Mouse (Mus musculus) embryonic facial prominence, embryonic 14.5 days (tissue): ENCODE measurements around the gene Axin2. TPM values are rescaled to one million over a fixed set of nuclear protein-coding genes. Genes with fewer than 3 reads are reported as not detected.
A peak's percentile ranks its signal among the peaks of the same experiment; 100 is the strongest.

ENCODE experiments used
- ATAC-seq: fragments of 200-750 bp; cut with Nextera tagmentation; 2 replicates; pipeline ENCODE4 v1.8.0; 2017; ENCODE audit warnings: low read depth, moderate number of reproducible peaks, moderate TSS enrichment
- DNase-seq: peaks from one replicate; pipeline ENCODE4 v3.0.0-alpha.2; 2015; ENCODE audit warnings: low spot score
- H3K27ac ChIP-seq: fragments of 300-500 bp; sonication (generic); replicated peaks from 2 replicates; pipeline ENCODE4 v1.5.1; 2014; ENCODE audit warnings: low read depth, mild to moderate bottlenecking, low read length, moderate library complexity
- H3K27me3 ChIP-seq: fragments of 300-500 bp; sonication (generic); replicated peaks from 2 replicates; pipeline ENCODE4 v1.6.1; 2014; ENCODE audit warnings: low read length; ENCODE audit not compliant: control insufficient read depth, insufficient read depth
- H3K36me3 ChIP-seq: fragments of 300-500 bp; sonication (generic); 2 replicates; pipeline ENCODE4 v1.6.1; 2014; ENCODE audit warnings: low read length, mixed read lengths; ENCODE audit not compliant: control insufficient read depth, insufficient read depth
- H3K4me1 ChIP-seq: fragments of 300-500 bp; sonication (generic); 2 replicates; pipeline ENCODE4 v1.6.1; 2014; ENCODE audit warnings: antibody characterized with exemption, low read length; ENCODE audit not compliant: control insufficient read depth, insufficient read depth
- H3K4me2 ChIP-seq: fragments of 300-500 bp; sonication (generic); 2 replicates; pipeline ENCODE4 v1.6.1; 2014; ENCODE audit warnings: low read depth, mild to moderate bottlenecking, low read length, moderate library complexity, mixed read lengths
- H3K4me3 ChIP-seq: fragments of 300-500 bp; sonication (generic); 2 replicates; pipeline ENCODE4 v1.5.1; 2014; ENCODE audit warnings: low read depth, mild to moderate bottlenecking, low read length
- H3K9ac ChIP-seq: fragments of 300-500 bp; sonication (generic); 2 replicates; pipeline ENCODE4 v1.6.1; 2014; ENCODE audit warnings: low read depth, mild to moderate bottlenecking, low read length, moderate library complexity, mixed read lengths
- H3K9me3 ChIP-seq: fragments of 300-500 bp; sonication (generic); 2 replicates; pipeline ENCODE4 v1.6.1; 2016; ENCODE audit warnings: low read length; ENCODE audit not compliant: control insufficient read depth
- WGBS: fragments of 180-500 bp; shearing (Covaris S2); extraction: QIAGEN DNeasy Blood & Tissue Kit; methylation state at CpG from one replicate; pipeline ENCODE4 v1.1.7; 2014; 5-methylcytosine and 5-hydroxymethylcytosine counted together
- polyA plus RNA-seq: library from polyadenylated mRNA; unstranded; fragments of >200 nt; fragmentation: Nextera tagmentation; extraction: Ambion mirVana; gene quantifications from 2 replicates; pipeline ENCODE4 v1.2.1, GENCODE M21; 2014

The Axin2 gene
- polyA plus RNA-seq, 1 experiment from 2014 or later = 11.4 TPM

GRCm38 (mm10) chr11:108941836-108942235 is 21.7 kb downstream of the Axin2 start:
- Histone ChIP-seq H3K27ac (no peak overlapping the region), H3K4me2 (no peak overlapping the region), H3K4me3 (no peak overlapping the region), H3K9me3 (no peaks in the 10 kb centered on the region), H3K4me1 (0 out of 2 replicates have a peak, but pooled peaks cover 3% of the 10 kb centered on the region), H3K27me3 (no peaks in the 10 kb centered on the region), H3K36me3 (peaks cover 86% of the 10 kb centered on the region), H3K9ac (no peak overlapping the region)
- DNase-seq = no peak
- no peak for ATAC-seq
- 84% methylated on average over 15 of the region's 18 CpGs for WGBS

GRCm38 (mm10) chr11:108943741-108944140 is 23.6 kb downstream of the Axin2 start:
- H3K4me1 ChIP-seq = peaks cover 21% of the 10 kb centered on the region
- no peak overlapping the region for H3K9ac ChIP-seq
- no peak overlapping the region for H3K4me2 ChIP-seq
- H3K27me3 ChIP-seq = no peaks in the 10 kb centered on the region
- DNase-seq (no peak), ATAC-seq (no peak)
- no peak overlapping the region for H3K27ac ChIP-seq
- no peak overlapping the region for H3K4me3 ChIP-seq
- no peaks in the 10 kb centered on the region for H3K9me3 ChIP-seq
- peaks cover 84% of the 10 kb centered on the region for H3K36me3 ChIP-seq
- WGBS = 91% methylated on average over 11 of the region's 11 CpGs

- Histone ChIP-seq H3K9ac (no peak overlapping the region), H3K4me2 (no peak overlapping the region), H3K4me3 (no peak overlapping the region), H3K36me3 (peaks cover 88% of the 10 kb centered on the region), H3K27ac (no peak overlapping the region), H3K27me3 (no peaks in the 10 kb centered on the region), H3K4me1 (peaks cover 22% of the 10 kb centered on the region), H3K9me3 (no peaks in the 10 kb centered on the region)
- ATAC-seq = no peak
- DNase-seq = no peak
- WGBS = 92% methylated on average over 9 of the region's 9 CpGs
Observed at GRCm38 (mm10) chr11:108945666-108946065, 25.5 kb downstream of the Axin2 start.

- H3K4me2 ChIP-seq = peak overlapping the region; percentile 26; the same call in 1 of the 2 replicates
- peak; percentile 87 for DNase-seq
- peak; percentile 77 for ATAC-seq
- H3K36me3 ChIP-seq = peaks cover 90% of the 10 kb centered on the region
- H3K9ac ChIP-seq = peak overlapping the region; percentile 14; the same call in 1 of the 2 replicates
- no peaks in the 10 kb centered on the region for H3K27me3 ChIP-seq
- peak overlapping the region; percentile 82 for H3K27ac ChIP-seq
- 32% methylated on average over 20 of the region's 20 CpGs for WGBS
- H3K9me3 ChIP-seq = no peaks in the 10 kb centered on the region
- no peak overlapping the region for H3K4me3 ChIP-seq
- H3K4me1 ChIP-seq = peaks cover 19% of the 10 kb centered on the region
Observed at GRCm38 (mm10) chr11:108947425-108948184, 27.5 kb downstream of the Axin2 start.

- Histone ChIP-seq H3K27ac (peak overlapping the region; percentile 82), H3K4me2 (no peak overlapping the region), H3K9ac (peak overlapping the region; percentile 20; the same call in 1 of the 2 replicates), H3K4me1 (peaks cover 19% of the 10 kb centered on the region), H3K9me3 (no peaks in the 10 kb centered on the region), H3K36me3 (peaks cover 84% of the 10 kb centered on the region), H3K27me3 (no peaks in the 10 kb centered on the region), H3K4me3 (no peak overlapping the region)
- WGBS = 64% methylated on average over 7 of the region's 7 CpGs
- no peak for DNase-seq
- ATAC-seq = no peak
Observed at GRCm38 (mm10) chr11:108948501-108948900, 28.4 kb downstream of the Axin2 start.

- DNase-seq (no peak), ATAC-seq (no peak)
- Histone ChIP-seq H3K4me1 (peaks cover 19% of the 10 kb centered on the region), H3K9me3 (no peaks in the 10 kb centered on the region), H3K4me3 (no peak overlapping the region), H3K9ac (0 out of 2 replicates have a peak overlapping the region, but pooled peaks have one; percentile 20), H3K4me2 (no peak overlapping the region), H3K36me3 (peaks cover 79% of the 10 kb centered on the region), H3K27me3 (no peaks in the 10 kb centered on the region), H3K27ac (0 out of 2 replicates have a peak overlapping the region, but pooled peaks have one; percentile 82)
- 86% methylated on average over 8 of the region's 10 CpGs for WGBS
Observed at GRCm38 (mm10) chr11:108948931-108949330, 28.8 kb downstream of the Axin2 start.

- Histone ChIP-seq H3K4me3 (no peak overlapping the region), H3K9me3 (0 out of 2 replicates have a peak, but pooled peaks cover 5% of the 10 kb centered on the region), H3K36me3 (peaks cover 45% of the 10 kb centered on the region), H3K27ac (no peak overlapping the region), H3K4me2 (no peak overlapping the region), H3K9ac (no peak overlapping the region), H3K4me1 (peaks cover 15% of the 10 kb centered on the region), H3K27me3 (no peaks in the 10 kb centered on the region)
- DNase-seq (no peak), ATAC-seq (no peak)
- WGBS = 54% methylated on average over 5 of the region's 5 CpGs
Observed at GRCm38 (mm10) chr11:108952343-108952742, 32.2 kb downstream of the Axin2 start.

- Histone ChIP-seq H3K4me3 (no peak overlapping the region), H3K36me3 (peaks cover 12% of the 10 kb centered on the region; the same call in 1 of the 2 replicates), H3K27ac (no peak overlapping the region), H3K4me2 (no peak overlapping the region), H3K4me1 (no peaks in the 10 kb centered on the region), H3K9ac (no peak overlapping the region), H3K9me3 (0 out of 2 replicates have a peak, but pooled peaks cover 5% of the 10 kb centered on the region), H3K27me3 (no peaks in the 10 kb centered on the region)
- ATAC-seq (no peak), DNase-seq (no peak)
- WGBS = 94% methylated on average over 4 of the region's 4 CpGs
Observed at GRCm38 (mm10) chr11:108955943-108956342, 35.8 kb downstream of the Axin2 start.
